Mouse (Mus musculus): ENCODE measurements at regions not wholly inside any gene's neighbourhood (a gene's known extent, or its start where the extent isn't known, plus 50 kb on each side); places are given as distances from the start of the nearest gene placed in this dataset.

DNA sequence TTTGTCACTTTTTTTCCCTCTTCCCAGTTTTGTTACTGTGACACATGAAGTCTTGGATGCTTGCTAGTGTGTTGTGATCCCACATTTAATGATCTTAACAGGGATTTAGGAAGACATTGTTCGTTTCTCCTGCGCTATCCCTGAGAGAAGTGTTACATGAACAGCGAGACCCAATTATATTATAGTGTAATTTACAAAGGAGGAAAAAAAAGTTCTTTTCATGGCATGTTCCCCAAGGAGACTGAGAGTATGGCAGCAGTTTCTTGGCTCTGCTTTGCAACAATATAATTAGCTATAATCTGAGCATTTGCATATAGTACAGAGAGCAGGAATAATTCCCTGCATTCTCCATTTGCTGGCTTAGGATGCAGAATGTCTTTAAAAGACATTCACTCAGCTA is 168.6 kb downstream of the Insc start:
- no peak for DNase-seq

DNA sequence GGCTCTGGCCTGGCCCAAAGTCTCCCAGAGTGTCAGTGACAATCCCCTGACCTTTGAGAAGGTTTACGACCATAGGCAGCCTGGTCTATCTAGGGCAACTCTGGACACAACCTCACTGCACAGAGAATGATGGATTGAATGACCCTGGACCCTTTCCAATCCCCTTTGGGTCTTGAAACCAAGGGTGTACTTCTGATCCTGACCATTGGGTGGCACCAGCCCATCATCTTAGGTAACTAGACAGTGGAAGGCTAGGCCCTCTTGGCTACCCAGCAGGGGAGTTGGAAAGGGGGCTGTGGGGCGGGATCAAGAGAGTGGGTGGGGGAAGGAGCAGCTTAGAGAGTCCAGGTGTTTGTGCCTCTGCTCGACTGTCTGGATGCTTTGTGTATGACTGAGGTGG is 178.7 kb downstream of the Insc start:
- peak; percentile 76 for DNase-seq

DNA sequence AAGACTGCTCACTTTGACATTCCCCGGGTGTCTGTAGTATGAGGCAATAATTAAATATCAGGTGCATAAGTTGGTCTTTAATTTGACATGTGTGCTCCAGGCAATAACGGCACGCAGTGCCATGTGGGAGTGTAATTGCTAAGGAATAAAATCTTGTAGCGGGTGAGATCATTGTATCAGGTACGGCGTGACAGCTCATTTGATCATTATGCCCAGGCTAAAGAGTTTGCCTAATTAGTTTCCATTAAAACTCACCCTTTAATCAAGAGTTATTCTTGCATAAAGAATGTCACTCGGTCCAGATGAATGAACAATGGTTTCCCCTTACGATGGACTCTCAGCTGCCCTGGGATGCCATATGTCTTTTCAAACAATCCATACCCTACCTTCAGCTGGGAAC is 190.4 kb downstream of the Insc start:
- DNase-seq, result no peak

DNA sequence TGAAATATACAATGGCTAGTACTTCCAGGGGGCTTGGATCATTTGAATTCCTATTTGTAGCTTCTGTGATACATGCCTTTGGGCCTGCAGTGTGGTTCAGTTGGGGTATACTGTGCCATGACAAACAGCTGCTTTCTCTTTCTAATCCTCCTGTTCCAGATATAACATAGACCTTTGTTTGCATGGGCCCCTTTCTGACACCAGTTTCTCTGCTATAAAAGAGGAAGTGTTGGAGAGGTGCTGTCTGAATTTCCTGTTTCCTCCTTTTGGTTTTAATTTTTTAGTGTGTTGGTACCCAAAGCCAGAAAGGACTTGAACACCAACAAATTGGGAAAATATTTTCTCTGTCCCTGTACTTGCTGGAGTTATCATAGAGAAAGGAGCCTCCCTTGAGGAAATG is 207.3 kb downstream of the Insc start:
- no peak for DNase-seq

DNA sequence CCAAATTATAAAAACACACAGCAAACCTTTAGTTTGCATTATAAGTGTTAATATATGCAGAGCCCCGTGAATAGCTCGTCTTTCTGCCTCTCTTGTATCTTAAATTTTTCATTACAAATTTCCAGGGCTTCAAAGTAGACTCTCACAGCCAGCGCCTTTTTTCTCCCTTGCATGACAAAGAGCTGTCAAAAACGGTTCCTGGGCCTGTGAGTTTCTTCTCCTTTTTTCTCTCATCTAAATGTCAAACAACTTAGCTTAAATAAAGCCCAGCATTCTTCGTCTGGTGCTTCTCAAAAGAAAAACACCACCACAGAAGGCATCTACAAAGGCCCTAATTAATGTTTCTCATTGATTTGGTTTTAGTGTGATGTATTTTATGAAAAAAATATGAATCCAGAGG is 219.7 kb downstream of the Insc start:
- no peak for DNase-seq

DNA sequence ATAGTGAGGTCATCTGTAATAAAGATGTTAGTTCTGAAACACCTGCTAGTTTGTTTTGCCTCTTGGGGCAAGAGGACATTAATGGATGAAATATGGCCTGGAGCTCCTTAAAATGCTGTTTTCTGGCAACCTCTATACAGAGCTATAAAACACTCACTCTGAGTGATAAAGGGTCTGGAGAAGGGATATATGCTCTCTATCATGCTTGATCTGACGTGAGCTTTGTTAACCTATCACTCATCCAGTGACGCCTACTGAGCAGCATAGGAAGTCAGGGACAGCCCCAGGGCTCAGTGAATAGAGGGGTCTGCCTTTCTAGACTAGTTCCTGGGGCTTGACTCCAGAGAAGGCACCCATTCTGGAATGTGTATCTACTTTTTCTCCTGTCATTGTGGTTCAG is 222.4 kb downstream of the Insc start:
- DNase-seq, result no peak

DNA sequence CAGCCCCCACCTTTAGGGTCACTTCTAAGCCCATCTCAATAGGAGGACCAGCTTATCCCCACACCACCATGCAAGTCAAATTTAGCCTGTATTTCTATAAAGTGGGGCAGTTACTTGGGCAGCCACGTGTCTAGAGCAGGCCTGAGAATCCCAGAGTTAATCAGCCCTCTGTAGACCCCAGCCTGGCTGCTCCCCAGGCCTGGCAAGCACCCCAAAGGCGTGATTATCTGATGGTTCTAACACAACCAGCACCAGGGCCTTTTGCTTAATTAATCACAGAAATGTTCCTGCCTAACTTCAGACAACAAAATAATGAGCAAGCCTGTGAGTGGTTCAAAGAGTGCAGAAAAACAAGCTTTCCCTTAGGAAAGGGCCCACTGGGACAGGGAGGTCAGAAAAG is 243.0 kb downstream of the Insc start:
- no peak for DNase-seq

DNA sequence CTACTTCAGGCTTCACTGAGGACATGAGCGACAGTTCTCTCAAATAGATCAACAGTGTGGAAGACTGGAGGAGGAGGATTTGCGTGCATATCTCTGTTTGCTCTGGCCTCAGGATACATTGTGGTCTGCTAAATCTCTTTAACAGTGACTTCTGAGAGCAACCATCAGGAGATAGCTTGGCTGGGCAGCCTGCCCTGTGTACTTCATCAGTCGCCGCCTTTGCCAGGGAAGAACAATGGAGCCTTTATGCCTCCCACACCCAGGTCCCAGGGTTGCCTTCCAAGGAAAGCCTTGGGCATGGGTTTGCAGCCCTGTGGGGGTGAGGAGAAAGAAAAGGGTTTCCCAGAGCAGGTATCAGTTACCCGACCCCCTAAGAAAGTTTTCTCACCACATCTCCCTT is 247.8 kb downstream of the Insc start:
- DNase-seq, result no peak

DNA sequence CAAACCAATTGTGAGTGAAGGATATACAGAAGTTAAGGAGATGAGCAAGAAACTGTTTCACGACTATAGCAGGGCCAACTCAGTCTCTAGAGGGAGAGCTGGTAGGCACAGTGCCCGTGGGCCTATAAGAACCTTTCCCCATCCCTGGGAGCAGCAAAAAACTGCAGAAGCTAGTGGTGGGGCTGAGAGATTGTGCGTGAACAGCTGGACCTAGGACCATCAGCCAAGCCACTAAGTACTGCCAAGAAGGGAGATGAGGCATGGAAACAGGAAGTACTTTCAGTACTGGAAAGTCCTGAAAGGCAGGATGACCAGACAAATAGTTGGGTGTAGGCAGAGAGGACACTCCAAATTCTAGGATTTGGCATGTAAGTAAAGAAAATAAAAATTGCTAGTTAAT is 248.9 kb downstream of the Insc start:
- no peak for DNase-seq

DNA sequence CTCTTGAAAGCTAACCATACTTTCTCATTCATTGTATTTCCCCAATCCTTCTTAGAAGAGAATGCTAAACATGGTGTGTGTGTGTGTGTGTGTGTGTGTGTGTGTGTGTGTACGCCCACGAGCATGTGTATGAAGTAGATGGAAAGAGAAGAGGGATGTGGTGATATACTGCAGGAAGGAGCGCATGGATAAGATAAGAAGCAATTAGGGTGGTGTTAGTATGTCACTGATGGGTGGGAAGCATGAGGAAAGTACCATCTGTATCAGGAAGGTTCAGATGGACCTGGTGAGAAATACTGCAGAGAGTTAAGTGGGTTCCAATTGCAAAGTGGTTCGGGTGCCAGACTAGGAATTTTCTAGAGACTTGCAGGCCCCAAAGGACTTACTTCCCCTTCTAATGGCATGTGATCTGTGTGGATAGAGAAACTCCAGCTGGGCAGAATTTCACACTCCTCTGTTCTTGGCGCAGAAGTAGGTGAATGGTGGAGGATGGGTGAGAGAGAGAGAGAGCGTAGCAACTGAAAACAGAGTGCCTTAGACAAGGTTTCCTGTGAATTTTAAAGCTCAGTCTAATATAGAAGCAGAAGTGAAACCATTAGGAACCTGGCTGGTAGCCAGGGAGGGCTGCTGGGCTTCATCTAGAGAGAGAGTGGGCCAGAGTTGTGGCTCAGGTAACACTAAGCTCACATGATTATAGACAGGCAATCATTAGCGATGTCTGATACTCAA is 257.5 kb downstream of the Insc start:
- peak; percentile 24 for DNase-seq

DNA sequence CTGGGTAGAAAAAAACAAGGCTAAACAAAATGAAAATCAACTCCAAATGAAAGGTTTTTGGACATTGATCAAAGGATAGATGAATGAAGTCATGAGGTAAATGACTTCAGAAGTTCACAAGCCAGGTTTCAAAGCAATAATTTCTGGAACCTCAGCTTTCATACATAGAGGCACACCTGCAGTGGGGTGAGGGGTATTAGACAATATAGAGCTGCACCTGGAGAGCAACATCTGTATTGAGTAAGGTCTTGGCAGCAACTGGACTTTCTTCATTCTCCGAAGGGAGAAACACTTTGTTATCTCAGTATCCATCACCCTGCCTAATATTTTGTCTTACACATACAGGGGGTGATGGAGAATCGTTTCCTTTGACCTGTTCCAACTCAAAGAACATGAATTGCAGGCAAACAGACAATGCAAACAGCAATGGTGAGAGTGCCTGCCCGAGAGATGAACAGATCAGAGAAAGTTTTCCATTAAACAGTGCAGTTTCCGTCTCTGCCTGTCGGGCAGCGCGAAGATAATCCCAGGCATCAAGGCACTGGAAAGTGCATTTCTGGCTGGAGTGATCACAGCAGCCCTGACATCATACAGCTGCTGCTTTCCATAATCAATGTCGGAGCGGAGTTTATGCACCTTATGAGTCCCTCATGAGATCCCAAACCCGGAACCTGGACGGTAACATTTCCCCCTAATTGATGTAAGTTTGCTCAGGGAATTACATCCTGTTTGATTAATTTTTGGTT is 270.9 kb downstream of the Insc start:
- no peak for DNase-seq

DNA sequence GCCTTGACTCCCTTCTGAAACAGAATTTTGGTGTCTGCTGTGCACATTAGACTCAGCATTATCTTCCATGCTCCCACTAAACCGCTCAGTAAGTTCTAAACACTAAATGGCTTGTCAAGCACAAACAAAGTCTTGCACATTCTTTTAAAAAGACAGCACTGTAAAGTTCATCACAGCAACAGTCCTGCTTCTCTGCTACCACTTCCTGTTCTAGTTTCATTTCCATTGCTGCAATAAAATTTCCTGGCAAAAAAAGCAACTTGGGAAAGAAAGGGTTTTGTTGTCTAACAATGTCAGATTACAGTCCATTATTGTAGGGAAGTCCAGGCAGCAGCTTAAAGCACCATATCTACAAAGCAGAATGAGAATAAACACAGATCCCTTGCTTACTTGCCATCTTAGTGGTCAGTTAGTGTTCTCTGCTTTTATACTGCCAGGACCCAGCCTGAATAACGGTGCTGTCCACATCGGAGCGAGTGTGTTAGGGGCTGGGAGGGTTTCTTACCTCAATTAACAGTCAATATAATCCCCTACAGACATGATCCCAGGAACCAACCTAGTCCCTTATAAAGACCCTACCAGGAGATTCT is 276.0 kb downstream of the Insc start:
- no peak for DNase-seq

DNA sequence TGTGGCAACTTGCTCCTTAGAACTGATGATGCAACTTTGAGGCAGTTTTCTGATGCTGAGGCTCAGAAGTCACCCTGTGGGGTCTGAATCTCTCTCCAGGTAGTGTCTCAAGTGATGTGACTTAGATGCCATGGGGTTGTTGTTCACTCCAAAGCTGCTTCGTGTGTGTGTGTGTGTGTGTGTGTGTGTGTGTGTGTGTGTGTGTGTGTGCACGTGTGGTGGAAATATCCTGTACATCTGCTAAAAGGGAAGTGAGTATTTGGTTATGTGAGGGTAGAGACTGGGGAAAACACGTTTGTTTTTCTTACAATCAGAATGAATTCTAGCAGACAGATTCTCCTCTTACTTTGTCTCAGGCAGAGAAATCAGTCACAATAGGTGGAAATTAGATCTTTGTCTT is 276.5 kb downstream of the Insc start:
- no peak for DNase-seq

DNA sequence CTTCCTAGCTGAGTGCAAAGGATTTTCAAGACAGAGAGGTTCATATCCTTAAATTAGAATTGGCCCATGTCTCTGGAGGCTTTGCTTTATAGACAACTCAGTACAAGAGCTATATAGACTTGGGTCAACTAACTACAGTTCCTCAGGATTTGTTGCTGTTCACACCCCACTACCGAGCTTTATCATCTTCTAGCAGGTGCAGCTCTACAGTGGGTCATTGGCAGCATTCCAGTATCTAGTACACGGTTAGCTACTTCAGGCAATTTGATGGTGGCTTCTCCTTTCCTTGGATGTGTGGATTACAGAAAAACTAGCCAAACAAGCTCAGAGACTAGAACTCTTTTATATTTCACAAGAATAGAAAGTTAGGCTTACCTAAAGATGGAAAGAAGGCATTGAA is 282.3 kb downstream of the Insc start:
- DNase-seq, result no peak

DNA sequence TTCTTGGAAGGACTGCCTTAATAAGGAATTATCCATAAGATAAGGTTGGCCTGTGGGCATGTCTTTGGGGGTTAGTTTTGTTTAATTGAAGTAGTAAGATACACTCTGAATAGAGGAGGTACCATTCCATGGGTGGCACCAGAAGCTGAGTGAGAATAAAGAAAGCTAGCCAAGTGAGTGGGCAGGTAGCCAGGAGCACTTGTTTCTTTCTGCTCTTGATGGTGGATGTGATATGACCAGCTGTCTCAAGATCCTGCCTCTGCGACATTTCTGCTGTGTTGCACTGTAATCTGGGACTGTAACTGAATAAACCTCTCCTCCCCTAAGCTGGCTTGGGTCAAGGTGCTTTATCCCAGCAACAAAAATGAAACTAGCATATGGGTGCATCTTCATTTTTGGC is 284.2 kb downstream of the Insc start:
- DNase-seq, result peak; percentile 12

DNA sequence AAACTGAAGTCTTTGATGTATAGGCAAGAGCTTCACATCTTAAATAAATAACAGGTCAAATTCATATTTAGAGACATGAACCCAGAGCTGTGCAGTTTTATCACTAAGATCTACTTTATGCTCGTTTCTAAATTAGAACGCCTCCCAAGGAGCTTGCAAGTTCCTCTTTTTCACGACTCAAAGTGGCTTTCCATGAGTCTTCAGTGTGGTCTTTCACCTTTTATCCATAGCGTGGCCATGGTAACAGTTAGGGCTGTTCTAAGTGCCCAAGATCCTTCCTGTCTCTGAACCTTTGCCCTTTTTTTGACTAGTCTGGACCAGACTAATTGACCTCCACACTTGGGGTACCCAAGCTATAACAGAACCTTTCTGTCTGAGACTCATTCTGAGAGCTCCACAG is 290.5 kb downstream of the Insc start:
- no peak for DNase-seq

DNA sequence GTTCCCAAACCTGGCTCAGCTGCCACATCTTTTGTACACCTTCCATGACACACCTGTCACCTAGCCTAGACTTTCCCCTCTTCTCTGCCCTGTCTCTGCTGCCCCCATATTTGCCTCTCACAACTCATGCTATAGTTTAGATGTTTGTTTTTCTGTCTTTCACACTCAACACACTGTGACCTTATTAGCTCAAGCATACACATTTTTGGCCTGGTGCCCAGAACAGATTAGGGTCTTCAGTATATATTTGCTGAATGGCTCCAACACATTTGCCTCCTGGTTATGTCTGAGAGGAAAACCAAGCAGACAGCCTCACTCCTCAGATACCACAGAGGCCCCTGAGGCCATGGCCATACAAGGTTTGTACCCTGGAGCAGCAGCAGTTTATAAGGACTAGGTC is 312.0 kb downstream of the Insc start:
- no peak for DNase-seq

DNA sequence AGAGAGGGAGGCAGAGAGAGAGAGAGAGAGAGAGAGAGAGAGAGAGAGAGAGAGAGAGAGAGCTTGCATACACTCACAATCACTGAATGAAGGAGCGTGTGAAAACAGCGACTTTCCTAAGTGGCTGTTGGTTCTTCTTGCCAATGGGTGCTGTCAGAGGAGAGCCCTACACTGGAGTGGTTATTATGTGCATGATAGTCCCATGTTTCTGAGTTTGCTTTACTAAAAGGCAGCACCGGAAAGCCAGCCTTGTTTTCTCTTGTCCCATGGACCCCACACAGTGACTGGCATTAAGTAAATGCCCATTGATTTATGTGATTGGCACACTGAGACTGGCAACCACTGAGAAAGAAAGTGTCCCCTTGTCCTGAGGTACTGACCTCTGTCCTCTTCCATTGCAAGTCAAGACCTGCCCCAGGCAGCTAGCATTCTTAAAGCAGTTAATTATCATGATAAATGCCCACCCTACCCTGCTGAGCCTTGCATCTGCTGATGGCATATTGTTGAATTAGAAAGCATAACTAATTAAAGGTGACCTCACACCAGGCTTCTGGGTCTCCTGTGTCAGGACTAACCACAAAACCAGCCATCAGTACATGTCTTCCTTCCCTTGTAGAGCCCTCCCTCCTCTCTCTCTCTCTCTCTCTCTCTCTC is 313.6 kb downstream of the Insc start:
- no peak for DNase-seq

DNA sequence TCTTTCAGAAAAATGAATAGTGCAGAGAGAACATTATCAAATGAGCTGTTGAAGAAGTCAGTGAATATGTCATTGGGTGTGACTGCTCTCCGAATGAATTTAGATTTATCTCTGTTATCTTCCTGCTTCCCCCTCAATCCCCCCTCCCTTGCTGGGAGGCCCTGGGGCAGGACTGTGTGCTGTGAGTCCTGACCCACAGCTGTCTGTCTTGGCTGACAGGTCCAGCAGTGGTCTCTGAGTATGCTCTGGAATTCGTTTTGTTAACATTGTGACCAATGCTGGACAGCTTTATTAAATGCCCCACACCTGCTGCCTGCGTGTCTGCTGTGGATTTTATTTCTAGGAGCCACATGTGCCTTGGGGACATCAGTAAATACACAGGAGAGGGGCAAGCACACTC is 314.2 kb downstream of the Insc start:
- no peak for DNase-seq

DNA sequence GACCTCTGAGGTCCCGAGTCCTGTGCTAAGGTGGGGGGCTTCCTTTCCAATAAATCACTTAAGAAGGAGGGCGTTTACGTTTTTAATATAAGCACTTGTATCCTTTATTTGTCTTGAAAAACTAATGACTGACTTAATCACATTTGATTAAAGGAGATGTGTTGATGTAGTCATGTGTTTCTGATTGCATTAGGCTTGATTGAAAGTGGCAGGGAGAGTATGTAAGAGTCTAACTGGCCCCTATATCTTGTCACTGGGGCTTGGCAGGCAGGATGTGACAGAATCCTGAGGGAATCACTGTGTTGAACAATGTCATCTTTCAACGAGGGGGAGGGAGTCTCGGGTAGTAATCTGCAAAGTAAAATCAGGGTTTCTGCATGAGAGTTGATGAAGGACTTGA is 316.7 kb downstream of the Insc start:
- DNase-seq, result no peak

DNA sequence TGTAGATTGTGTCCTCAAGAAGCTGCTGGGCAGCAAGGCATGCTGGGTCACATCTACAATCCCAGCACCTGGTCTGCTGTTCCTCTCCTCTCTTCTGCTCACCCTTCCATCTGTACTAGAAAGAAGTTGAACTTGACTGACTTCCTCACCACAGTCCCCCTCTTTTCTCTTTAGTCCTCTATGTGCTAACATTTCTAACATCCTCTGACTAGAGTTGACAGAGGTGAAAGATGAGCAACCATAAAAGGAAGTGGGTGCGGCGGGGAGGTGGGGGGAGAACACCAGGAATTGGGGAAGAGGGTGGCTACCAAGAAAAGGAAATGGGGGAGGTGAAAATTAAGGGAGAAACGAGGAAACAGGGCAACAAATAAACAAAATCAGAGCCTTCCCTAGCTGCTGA is 319.3 kb downstream of the Insc start:
- DNase-seq, result no peak

DNA sequence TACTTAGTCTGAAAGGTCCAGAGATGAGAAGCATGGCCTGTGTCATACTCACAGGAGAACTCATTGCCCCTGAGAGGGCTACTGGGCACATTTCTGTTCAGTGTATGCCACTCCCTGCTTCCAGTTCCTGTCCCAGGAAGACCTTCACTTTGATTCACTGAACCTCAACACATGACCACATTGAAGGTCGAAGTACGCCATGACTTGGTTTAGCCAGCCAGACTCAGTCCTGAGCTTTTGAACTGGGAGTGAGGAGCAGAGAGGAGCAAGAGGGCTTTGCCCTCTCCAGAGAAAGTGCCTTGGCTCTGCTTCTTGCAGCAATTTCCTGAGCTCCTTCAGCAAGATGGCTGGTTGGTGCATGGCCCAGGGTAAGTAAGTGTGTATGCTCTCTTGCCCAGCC is 324.1 kb downstream of the Insc start:
- no peak for DNase-seq

DNA sequence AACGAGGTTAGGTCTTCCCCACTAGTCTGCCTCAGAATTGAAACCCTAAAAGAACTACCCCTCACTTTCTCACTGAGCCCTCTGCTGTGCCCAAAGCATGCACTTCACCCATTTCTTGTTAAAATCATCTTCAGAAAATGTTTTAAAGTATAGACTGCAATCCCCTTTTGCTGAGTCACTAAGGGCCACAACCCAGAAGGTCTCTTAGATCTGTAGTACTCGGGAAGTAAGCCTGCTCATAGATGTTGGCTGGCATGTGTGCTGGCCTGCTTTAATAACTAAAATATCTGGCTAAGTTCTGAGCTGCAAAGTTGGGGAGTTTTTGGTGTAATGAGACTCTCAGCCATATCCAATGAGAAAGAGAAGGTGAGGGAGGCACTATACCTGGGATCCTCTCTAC is 329.9 kb downstream of the Insc start:
- no peak for DNase-seq

DNA sequence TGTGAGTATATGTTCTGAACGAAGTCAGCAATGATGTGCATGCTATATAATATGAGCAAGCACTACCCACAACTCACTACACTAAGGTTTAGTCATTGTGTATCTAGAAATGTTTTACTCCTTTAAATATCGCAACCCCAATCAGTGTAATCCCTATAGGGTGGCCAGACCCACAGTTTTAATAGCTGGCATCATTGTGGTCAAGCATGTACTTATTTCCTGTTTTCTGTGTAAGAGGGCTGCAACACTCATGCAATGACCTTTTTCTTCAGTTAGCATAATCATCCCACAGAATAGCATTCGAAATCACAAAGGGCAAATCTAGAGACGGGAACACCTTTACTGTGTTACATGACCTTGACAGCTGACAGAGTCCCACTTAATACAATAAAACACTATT is 333.3 kb downstream of the Insc start:
- DNase-seq, result no peak
